Mouse (Mus musculus): ENCODE data around the gene Sdk1.

DNA sequence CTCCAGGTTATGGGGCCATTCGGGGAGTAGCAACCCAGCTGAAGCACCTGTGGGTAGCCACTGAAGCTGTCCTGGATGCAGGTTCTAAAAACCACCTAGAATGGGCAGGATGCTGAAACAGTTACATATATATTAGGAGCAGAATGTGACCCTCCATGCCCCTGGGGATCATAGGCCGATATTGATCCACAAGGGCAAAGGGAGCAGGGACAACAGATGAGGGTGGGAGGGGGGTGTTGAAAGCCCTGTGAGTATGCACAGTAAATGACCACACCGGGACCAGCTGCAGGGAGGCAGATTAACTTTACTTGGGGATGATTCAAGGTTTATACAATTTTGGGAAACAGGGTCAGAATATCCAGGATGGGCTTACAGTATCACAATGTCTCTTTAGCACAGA is 16.0 kb upstream of the Sdk1 start:
- TF ChIP-seq USF2 (conservative IDR thresholded peaks at IDR 0.05; ENCODE audit: low read depth, low read length), result no peak
- no peak for TF ChIP-seq ELF1 (IDR thresholded peaks at IDR 0.05; ENCODE audit: low read depth, low read length)
- TF ChIP-seq POLR2A (IDR thresholded peaks at IDR 0.05; ENCODE audit: low read depth, low read length), result no peak
- TF ChIP-seq USF1 (IDR thresholded peaks at IDR 0.05; ENCODE audit: low read depth, low read length), result no peak

Measured in CH12.LX (cell line).